Mouse (Mus musculus) left cerebral cortex, adult 9 months (tissue): Measurements from ENCODE around the gene Tmem186.

Experiments used
- DNase-seq, 2 experiments: peaks; one replicate each; pipeline ENCODE4 v3.0.0; 2022; ENCODE audit warnings: low spot score in 2 of 2

Gene Tmem186

DNA sequence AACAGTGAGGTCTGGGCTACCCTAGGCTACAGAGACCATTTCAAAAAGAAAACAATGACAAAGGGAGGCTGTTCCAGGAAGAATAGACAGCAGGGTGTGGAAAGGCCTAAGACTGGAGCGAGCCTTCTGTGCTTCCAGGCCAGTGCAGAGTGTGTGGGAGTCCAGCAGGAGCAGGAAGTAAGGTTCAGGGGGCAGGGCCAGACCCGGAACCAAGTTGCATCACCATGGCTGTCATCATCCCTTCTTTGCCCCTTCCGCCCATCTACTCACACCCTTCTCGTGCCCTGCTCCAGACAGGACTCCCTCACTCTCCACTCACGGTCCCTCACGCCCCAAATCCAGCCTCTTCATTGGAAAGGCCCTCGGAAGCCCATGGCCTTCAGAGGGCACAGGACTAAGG is 29.7 kb upstream of the Tmem186 start:
- no peak for DNase-seq

DNA sequence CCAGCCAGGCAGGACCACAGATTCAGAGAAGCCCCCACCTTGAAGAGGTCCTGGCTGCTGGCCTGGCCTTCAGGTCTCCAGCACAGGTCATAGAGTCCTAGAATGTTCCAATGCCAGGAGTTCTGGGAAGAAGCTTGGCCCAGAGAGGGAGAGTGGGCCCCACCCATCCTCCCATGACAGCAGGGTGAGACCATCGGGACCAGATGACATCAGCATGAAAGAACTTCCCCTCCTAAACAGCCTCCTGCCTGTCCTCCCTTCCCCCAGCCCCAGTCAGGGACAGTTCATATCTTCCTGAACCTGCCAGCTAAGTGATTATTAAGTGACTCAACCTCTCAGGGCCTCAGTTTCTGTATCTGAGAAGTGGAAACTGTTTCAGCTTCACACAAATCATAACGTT is 28.9 kb upstream of the Tmem186 start:
- DNase-seq: no peak

DNA sequence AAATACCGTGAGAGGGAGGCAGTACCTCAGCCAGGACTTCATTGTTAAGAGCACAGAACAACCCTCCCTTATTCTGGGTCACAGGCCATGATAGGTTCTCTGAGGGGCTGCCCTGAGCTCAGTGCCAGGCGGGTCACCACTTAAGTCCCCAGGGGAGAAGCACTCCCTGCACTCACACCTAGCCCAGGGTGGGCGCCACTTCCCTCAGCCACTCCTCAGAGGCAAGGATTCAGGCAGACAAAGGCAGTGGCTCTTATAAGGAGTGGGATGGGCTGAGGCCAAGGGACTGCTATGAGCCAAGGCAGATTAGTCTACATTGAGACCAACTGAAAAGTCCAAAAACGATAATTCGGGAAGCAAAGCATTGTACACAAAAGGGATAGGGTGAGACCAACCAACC is 27.9 kb upstream of the Tmem186 start:
- no peak for DNase-seq

DNA sequence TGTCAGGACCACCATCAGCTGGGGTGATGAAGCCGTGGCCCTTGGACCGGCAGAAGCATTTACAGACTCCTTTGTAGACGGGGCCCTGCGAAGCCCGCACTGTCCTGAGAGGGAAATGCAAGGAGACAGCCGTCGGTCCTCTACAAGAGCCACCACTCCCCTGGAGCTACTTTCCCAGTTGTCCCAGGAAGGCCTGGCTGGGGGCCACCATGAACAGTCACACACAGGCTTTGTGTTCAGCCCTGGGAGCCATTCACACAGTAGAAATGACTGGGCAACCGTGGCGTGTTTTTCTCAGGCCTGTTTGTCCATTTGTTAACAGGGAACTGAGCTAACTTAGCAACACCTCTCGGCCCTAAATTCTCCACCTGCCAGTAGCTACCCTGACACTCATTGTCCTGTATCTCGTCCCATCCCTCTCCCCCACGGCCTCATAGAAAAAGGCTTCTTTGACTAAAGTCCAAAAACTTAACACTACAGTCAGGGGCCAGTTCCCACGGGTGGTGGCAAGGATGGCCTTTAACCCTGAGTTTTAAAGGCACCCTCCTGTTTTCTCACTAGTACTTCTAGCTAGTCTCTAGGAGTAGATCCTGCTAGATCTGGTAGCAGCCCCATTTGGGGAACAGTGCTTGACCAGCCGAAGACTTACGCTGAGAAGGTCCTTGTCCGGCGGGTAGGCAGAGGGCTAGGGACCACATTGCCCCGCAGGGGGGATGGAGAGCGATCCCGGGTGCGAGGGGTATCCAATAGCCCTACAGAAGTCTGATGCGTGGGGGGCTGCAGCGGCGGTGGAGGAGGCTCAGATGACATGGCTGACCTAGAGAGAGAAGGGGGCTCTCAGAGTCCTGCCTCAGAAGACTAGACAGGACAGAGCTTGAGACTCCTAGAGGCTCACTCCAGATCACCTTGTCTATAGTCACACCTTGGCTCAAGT is 26.4 kb upstream of the Tmem186 start:
- peak in 1 of 2 experiments; percentile 36 for DNase-seq

DNA sequence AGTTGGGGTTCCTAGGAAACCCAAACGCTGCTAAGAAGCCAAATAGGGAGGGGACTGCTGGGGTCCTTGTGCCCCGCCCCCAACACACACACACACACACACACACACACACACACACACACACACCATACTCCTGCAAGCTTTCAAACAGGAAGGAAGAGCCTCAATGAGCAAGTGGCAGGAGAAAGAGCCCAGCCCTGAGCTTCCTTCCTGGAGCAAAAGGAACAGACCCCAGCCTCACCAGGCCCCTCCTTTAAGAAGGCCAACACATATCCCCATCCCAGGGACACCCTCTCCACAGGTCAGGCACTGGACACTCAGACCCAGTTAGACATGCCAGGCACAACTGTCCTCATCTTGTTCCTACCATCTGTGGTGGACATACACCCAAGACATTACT is 25.5 kb upstream of the Tmem186 start:
- no peak for DNase-seq

DNA sequence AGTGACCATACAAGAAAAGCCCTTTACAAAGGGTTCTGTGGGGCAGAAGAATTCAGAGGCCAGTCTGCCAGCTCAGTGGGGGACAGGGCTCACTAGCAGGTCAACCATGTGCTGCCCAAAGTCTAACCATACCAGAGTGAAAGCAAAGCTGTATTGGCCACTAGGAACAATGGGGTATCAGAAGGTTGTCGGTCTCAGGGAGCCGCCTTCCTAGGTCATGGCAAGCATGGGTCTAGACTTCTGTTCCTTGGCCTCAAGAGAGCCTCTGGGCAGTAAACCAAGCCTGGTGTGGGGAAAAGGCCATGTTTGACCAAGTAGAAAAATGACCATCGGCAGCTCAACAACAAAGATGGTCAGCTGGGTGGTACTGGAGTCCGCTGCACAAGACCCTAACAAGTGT is 21.3 kb upstream of the Tmem186 start:
- no peak for DNase-seq

DNA sequence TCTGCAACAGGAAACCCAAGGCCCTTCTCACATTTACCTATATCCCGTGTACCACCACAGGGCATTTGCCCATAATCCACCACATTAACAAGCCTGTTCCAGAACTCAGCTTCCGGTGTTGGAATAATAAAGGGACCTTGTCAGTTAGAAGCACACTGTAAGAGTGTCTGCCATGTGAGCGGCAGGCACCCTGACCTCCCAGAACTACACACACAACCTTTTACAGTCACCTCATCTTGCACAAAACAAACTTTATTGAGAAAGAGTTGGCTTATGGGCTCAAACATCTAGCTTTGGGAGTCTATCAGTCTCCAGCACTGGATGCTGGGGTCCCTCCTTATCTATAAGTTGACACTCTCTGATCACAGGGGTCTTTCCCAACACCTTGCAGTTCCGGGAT is 20.8 kb upstream of the Tmem186 start:
- DNase-seq: no peak

DNA sequence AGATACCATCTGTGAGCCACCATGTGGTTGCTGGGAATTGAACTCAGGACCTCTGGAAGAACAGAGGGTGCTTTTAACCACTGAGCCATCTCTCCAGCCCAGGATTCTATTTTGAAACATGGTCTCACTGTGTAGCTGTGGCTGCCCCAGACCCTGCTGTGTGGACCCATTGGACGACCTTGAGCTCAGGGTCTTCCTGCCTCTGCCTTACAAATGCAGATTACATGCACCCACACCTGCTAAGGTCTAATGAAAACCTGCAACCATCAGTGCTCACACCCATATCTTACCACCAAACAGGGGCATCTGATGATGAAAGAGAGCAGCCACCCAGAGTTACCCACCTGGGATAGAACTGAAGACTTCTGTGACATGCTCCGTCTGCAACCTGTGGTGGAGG is 18.7 kb upstream of the Tmem186 start:
- no peak for DNase-seq

DNA sequence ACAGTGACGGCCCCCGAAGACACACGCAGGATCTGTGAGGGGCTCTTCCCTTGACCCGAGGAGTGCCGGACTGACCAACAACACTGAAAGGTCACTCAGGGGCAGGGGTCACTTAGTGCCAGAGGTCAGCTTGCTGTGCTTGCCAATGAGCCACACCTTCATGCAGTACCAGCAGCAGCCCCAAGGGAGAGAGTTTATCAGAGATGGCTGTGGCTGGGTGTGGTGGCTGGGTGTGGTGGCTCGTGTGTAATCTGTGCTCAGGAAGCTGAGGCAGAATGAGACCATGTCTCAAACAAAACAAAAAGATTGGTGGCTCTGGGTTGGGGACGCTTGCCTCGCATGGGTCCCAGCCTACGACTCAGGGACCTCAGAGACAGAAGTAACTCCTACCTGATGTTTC is 18.1 kb upstream of the Tmem186 start:
- no peak for DNase-seq

DNA sequence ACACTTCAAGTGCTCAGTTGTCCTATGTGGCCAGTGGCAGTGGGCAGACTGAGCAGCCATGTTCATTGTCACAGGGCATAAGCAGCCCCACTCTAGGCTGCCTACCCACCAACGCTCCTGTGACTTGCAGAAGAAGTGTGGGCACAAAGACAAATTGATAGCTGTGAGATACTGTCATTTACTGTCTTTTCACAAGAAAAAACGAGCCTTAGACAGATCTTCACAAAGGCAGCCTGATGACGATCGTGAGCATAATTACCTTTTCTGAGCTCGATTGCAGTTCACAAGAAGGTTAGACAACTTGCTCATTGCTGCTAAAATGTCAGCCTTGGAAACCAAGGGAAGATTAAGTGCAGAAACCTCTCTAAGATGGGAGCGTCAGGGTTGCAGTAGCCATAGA is 17.6 kb upstream of the Tmem186 start:
- no peak for DNase-seq

DNA sequence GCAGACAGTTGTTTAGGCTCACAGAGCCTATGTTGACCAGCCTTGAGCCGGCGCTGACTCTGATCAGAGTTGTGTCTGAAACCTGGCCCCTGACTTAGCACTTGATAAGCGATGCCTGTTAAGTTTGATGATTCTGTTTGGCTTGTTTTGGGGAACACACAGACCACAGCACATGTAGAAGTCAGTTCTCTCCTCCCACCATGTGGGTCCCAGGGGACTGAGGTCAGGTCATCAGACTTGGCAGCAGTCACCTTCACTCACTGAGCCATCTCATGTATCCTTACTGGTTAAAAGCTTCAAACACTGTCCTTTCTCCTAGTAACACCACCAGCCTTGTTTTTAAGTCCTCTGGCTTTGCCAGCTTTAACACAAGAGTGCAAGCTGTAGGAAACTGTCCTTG is 12.5 kb upstream of the Tmem186 start:
- DNase-seq: no peak

DNA sequence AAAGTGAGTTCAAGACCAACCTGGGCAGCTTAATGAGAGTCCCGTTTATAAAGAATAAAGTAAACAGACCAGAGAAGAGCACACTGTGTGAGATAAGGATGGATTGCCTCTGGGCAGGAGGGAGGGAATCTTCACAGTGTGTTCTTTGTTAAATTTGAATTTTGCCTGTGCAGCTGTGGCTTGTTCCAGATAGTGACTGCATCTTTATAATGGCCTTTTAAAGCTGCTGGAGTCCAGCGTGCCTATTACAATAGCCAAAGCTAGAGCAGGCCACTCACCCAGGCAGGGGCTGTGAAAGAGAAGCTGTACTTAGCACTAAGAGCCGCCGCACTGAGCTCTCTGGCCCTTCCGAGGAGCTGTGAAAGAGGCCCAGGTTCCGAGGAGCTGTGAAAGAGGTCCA is 8.0 kb upstream of the Tmem186 start:
- DNase-seq: no peak

DNA sequence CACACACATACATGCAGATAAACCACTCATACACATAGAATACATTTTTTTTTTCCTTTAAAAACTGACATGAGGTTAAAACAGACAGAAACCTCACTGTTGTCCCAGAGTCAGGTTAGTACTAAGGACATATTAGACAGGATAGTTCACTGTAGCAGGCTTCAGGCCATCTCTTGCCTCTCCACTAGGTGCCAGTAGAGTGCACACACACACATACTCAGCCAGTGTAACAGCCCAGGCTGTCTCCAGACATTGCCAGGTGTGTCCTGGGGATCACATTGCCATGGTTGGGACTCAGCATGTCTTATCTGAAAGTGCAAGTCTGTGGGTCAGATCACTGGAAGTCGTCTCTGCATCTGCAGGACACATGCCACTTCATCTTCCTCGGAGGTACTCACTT is 6.3 kb upstream of the Tmem186 start:
- DNase-seq: peak in 1 of 2 experiments; percentile 44

DNA sequence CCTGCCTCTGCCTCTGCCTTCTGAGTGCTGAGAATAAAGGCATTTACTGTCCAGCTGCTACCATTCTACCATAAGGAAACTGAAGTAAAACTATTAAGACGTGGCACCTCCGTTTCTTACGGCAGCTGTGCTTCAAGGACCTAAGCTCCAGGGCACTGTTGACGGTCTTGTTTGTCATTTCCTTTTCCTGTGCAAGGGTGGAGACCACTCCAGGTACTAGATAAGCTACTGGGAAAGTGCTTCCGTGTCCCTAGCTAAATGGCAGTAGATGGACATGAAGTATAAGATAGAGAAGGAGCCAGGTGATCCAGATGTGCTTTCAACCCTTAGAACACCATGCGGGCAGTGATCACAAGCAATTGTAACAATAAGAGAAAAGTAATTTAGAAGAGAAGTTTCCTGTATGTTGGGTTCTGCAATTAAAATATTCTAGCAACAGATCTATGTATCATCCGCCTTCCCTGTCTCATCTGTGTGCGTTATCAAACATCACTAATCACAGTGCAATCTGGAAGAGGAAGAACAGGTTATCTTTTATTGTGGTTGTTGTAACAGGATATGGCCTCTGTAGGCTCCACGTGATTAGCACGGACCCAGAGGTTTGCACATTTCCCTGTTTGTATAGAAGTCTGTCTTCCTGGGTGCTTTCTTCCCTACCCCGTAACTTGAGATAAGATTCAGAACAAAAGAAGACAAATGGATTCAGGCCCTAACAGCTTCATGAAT is 2.1 kb upstream of the Tmem186 start:
- DNase-seq: no peak

DNA sequence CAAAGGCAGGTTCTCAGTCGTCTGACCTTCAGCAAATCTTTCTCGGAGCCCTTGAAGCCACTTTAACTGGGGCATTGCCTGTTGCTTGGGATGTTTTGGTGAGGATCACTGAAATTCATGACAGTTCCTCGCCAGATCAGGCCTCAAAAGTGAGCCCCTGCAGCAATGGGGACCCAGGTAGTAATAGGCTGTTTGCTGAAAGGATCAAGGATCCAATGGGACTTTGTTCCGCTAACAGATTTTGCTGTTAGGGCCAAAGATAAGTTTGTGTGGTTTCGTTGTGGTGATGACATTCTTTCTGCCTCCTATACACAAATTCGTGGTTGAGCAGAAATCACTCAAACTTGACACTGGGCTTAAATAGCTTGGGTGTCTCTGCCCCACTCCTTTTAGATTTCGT is 619 bp upstream of the Tmem186 start:
- DNase-seq: no peak

DNA sequence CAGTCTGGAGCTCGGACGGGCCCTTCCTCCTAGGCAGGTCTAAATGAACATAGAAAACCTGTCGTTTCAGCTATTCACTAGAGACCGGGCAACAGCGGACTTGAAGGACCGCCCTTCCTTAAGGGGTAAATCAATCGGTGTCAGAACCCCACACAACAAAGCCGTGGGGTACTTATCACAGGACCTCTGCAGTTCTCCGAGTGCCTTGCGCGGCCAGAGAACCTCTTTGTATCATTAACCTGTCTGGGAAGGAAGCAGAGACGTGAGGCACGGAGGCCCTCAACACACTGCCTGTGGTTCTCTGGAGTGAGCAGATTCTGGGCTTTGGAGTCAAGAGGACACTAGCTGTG is 670 bp downstream of the Tmem186 start:
- no peak for DNase-seq

DNA sequence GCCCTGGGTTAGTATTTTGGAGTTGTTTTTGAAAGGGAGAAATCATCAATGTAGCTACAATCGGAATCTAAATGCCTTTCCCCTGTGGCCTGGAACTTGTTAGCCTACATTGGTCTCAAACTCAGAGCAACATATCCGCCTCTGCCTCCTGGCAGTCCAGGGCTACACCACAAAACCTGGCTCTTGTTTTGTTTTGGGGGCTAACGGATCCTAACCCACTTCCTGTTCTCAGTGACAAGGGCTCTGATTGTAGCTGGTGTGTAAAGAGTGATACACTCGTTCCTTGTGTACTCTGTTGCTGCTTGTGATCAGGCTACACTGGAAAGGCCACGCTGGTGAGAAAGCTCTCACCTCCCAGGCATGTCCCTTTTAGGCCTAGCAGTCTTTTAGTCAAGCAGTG is 6.1 kb downstream of the Tmem186 start:
- no peak for DNase-seq

DNA sequence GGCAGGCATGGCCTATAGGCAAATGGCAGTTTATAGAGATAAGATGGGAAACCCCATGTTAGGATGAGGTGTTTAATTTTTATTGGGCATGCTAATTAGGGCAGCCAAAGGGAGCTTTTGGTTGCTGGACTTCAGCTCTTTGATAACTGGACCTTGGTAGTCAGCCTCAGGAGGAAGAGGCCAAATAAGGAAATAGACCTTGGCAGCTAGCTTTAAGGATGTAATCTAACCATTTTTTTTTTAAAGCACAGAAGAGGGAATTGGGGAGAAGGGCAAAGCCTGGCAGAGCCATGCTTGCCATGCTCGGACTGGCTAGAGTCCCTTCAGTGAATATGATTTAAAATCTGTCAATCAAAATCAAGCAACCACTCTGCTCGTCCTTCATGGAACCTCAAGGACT is 7.1 kb downstream of the Tmem186 start:
- no peak for DNase-seq

DNA sequence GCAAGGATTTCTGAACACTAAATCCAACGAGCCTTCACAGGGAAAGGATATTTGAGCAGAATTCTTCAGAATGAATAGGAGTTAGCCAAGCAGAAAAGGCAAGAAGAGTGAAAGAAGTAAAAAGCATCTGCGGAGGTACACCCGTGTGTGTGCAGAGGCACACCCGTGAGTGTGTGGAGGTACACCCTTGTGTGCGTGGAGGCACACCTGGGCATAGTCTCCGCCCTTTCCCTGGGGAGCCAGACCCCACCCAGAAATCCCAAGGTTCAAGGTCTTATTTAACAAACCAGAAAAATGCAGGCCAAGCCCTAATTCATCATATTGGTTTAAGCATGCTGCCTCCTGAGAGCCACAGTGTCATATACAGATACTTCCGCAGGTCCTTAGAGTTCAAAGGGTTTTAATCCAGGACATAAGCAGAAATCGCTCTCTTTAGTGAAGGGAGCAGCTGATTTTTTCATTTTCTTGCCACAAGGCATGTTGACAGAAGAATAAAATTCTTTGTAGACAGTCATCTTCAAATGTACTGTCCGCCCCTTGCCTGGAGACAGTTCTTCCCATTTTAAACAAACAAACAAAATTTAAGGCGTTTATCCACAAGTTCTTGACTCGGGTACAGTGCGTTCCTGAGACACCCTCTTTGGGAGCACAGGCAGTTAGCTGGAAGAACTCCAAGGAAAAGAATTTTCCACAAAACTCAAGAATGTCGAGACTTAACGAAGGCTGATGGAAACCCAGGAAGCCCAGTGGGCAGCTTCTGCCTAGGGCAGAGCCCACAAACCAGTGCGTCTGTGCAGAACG is 17.0 kb downstream of the Tmem186 start:
- no peak for DNase-seq

DNA sequence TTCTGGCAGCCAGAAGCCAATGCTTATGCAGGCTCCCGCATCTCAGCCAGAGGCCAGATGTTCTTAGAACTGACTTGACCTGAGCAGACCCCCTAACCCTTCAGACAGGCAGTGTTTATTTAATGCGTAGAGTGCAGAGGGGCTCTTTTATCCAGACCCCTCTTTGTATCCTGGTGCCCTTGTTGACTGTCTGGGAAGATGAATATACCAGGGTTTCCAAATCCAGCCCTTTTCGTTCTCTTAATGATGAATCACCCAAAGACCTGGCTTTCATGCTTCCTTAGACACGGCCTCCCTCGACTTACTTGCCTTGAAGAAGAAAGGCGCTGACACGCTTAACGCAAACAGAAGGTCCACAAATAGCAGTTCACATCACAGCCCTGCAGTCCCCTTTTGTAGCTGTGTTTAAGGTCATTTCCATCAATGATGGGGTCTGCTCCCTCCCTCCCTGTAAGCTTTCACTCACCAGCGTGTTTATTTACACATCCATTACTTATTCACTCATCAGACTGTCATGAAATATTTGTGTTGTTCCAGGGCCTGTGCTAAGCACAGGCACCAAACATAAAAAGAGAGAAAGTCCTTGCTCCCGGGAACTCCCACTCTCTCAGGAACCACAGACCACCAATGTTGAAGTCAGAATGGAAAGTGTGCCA is 17.7 kb downstream of the Tmem186 start:
- DNase-seq: no peak

DNA sequence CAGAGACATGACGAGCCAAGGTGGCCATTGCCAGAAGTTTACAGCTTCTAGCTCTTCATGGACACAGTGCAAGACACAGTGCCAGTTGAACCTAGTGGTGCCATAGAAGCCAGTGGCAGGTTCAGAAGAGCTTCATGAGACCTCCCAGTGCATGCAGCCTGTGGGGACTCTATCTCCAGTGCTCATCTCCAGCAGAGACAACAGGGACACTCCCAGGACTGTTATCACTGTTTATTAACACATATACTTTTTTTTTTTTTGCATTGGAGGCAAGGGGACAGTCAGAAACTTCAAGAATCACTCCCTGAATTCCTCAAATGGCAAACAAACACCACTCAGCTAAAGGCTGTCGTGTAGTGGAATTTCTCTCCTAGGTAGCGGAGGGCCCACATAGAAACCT is 24.1 kb downstream of the Tmem186 start:
- no peak for DNase-seq

DNA sequence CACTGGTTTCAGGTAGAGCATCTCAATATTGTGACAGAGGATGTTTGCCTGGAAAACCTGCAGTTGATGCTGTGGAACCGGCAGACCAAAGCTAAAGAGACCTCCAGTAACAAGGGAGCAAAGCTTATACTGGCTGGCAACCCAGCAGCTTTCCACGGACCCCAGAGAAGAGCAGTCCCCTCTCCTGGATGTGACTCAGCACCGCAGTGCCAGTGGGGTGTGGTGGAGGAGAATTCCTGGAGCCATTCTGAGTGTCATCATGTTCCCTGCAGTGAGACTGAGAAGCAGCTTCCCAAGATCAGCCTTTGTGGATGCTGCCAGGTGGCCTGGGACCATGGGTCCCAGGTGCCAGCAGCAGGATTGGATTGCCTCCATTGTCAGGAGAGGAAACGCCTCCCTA is 24.5 kb downstream of the Tmem186 start:
- no peak for DNase-seq
